ENCODE assay signal across 28 mouse cellular contexts in genomic region chr12:103601839-103602238, GRCm38 (mm10). TPM values are rescaled to one million over a fixed set of nuclear protein-coding genes. Genes with fewer than 3 reads are reported as not detected.
DNase-seq lines count a peak whose midpoint lies in the region; ATAC-seq and TF ChIP-seq lines count a peak whose summit lies in the region.
"Had no signal": no experiment of that assay in that cellular context is flagged by ENCODE, and none has a peak within 500 bp of the region (broad histone marks: within the 10 kb centered on the region; RNA-seq: fewer than 3 reads in every experiment).

No protein-coding gene starts in this region.

- WGBS in embryonic facial prominence, embryonic 13.5 days: 53% methylated on average over 3 of the region's 3 CpGs
- WGBS in embryonic facial prominence, embryonic 10.5 days: 65% methylated on average over 3 of the region's 3 CpGs
- WGBS in embryonic facial prominence, embryonic 15.5 days: 44% methylated on average over 3 of the region's 3 CpGs

- no peaks in the 10 kb centered on the region for H3K36me3 ChIP-seq in embryonic facial prominence, embryonic 13.5 days
- H3K36me3 ChIP-seq in embryonic facial prominence, embryonic 10.5 days (replicated peaks): no peaks in the 10 kb centered on the region
- H3K36me3 ChIP-seq in embryonic facial prominence, embryonic 15.5 days: no peaks in the 10 kb centered on the region
- no peaks in the 10 kb centered on the region for H3K36me3 ChIP-seq in myocyte (ENCODE audit: control insufficient read depth, insufficient read depth)
- H3K36me3 ChIP-seq: embryonic facial prominence, embryonic 12.5 days; forebrain, embryonic 15.5 days had no signal

- TF ChIP-seq POLR2A in embryonic fibroblast, embryonic 13.5 days (IDR thresholded peaks at IDR 0.05; ENCODE audit: low read depth, low read length): no peak
- TF ChIP-seq POLR2A in myocyte (IDR thresholded peaks at IDR 0.05; ENCODE audit: insufficient read length, low read depth): no peak

- DNase-seq in embryonic facial prominence, embryonic 10.5 days (ENCODE audit: low spot score): no peak
- no peak for DNase-seq in frontal cortex, postnatal 25 days (ENCODE audit: low spot score in 2 of 2)
- DNase-seq: adrenal gland, adult 2 months; adrenal gland, postnatal 10 days; adrenal gland, postnatal 25 days; cerebellum, adult 11 months; cerebellum, adult 18-20 months; cerebellum, adult 8-10 months; cerebellum, adult 9-11 months; cerebellum, postnatal 14 days; cerebellum, postnatal 36 days; embryo, embryonic 11 days; forebrain, postnatal 0 days had no signal

- no peak overlapping the region for H3ac ChIP-seq in myocyte (ENCODE audit: control insufficient read depth, insufficient read length)

- peaks cover 5% of the 10 kb centered on the region; the same call in 1 of the 2 replicates for H3K4me1 ChIP-seq in embryonic facial prominence, embryonic 13.5 days
- no peaks in the 10 kb centered on the region for H3K4me1 ChIP-seq in embryonic facial prominence, embryonic 10.5 days
- 0 out of 2 replicates have a peak, but pooled peaks cover 3% of the 10 kb centered on the region for H3K4me1 ChIP-seq in embryonic facial prominence, embryonic 15.5 days
- no peaks in the 10 kb centered on the region for H3K4me1 ChIP-seq in embryonic fibroblast, embryonic 13.5 days (ENCODE audit: control insufficient read depth, insufficient read depth, low read length)
- H3K4me1 ChIP-seq: embryonic facial prominence, embryonic 12.5 days; forebrain, embryonic 13.5 days; forebrain, embryonic 15.5 days had no signal

- no peak for TF ChIP-seq CTCF in embryonic fibroblast, embryonic 13.5 days (IDR thresholded peaks at IDR 0.05; ENCODE audit: borderline replicate concordance, insufficient read depth, low read length)

- no peaks in the 10 kb centered on the region for H3K9me3 ChIP-seq in embryonic facial prominence, embryonic 13.5 days
- no peaks in the 10 kb centered on the region for H3K9me3 ChIP-seq in embryonic facial prominence, embryonic 10.5 days
- no peaks in the 10 kb centered on the region for H3K9me3 ChIP-seq in embryonic facial prominence, embryonic 15.5 days (replicated peaks)
- H3K9me3 ChIP-seq: embryonic facial prominence, embryonic 12.5 days; forebrain, embryonic 13.5 days; forebrain, embryonic 15.5 days had no signal

- no peaks in the 10 kb centered on the region for H3K27me3 ChIP-seq in embryonic facial prominence, embryonic 13.5 days
- H3K27me3 ChIP-seq in embryonic facial prominence, embryonic 10.5 days (replicated peaks; ENCODE audit: low read depth, poor library complexity, severe bottlenecking): no peaks in the 10 kb centered on the region
- no peaks in the 10 kb centered on the region for H3K27me3 ChIP-seq in embryonic facial prominence, embryonic 15.5 days
- no peaks in the 10 kb centered on the region for H3K27me3 ChIP-seq in myocyte (ENCODE audit: control insufficient read depth, insufficient read depth, insufficient read length)
- H3K27me3 ChIP-seq: embryonic facial prominence, embryonic 12.5 days; forebrain, embryonic 13.5 days; forebrain, embryonic 15.5 days had no signal

- no peak overlapping the region for H3K4me2 ChIP-seq in embryonic facial prominence, embryonic 13.5 days
- no peak overlapping the region for H3K4me2 ChIP-seq in embryonic facial prominence, embryonic 15.5 days (replicated peaks)
- no peak overlapping the region for H3K4me2 ChIP-seq in myocyte (ENCODE audit: low read depth)
- H3K4me2 ChIP-seq: embryonic facial prominence, embryonic 12.5 days; forebrain, embryonic 13.5 days; forebrain, embryonic 15.5 days had no signal

- no peaks in the 10 kb centered on the region for H3K79me2 ChIP-seq in myocyte (ENCODE audit: control insufficient read depth, insufficient read depth)

- H3K9ac ChIP-seq in embryonic facial prominence, embryonic 13.5 days: no peak overlapping the region
- no peak overlapping the region for H3K9ac ChIP-seq in embryonic facial prominence, embryonic 15.5 days
- H3K9ac ChIP-seq: embryonic facial prominence, embryonic 12.5 days; forebrain, embryonic 13.5 days; forebrain, embryonic 15.5 days; forebrain, postnatal 0 days had no signal

- no peak overlapping the region for H3K4me3 ChIP-seq in embryonic facial prominence, embryonic 13.5 days
- H3K4me3 ChIP-seq in embryonic facial prominence, embryonic 10.5 days: no peak overlapping the region
- no peak overlapping the region for H3K4me3 ChIP-seq in embryonic facial prominence, embryonic 15.5 days (replicated peaks)
- H3K4me3 ChIP-seq in embryonic fibroblast, embryonic 13.5 days (ENCODE audit: insufficient read depth, low read length): no peak overlapping the region
- no peak overlapping the region for H3K4me3 ChIP-seq in myocyte
- H3K4me3 ChIP-seq: embryonic facial prominence, embryonic 12.5 days; forebrain, embryonic 13.5 days; forebrain, embryonic 15.5 days had no signal

- ATAC-seq in embryonic facial prominence, embryonic 13.5 days (ENCODE audit: insufficient number of reproducible peaks, insufficient read depth, low FRiP score, low TSS enrichment, low read depth): no peak
- ATAC-seq in embryonic facial prominence, embryonic 15.5 days (ENCODE audit: insufficient number of reproducible peaks, low FRiP score, low TSS enrichment, low read depth): no peak
- ATAC-seq in megakaryocyte, adult 5-6 weeks (ENCODE audit: poor library complexity, severe bottlenecking): no peak
- ATAC-seq: forebrain, embryonic 13.5 days; forebrain, embryonic 15.5 days; forebrain, postnatal 0 days had no signal

- H3K27ac ChIP-seq in embryonic facial prominence, embryonic 13.5 days: peak overlapping the region; percentile 63; the same call in 1 of the 2 replicates
- H3K27ac ChIP-seq in embryonic facial prominence, embryonic 10.5 days (replicated peaks): no peak overlapping the region
- peak overlapping the region; percentile 71 for H3K27ac ChIP-seq in embryonic facial prominence, embryonic 15.5 days (replicated peaks)
- peak overlapping the region; percentile 74 for H3K27ac ChIP-seq in embryonic fibroblast, embryonic 13.5 days (ENCODE audit: insufficient read depth, low read length)
- H3K27ac ChIP-seq: embryonic facial prominence, embryonic 12.5 days; forebrain, embryonic 13.5 days; forebrain, embryonic 15.5 days had no signal

TF ChIP-seq in myocyte, 11 proteins besides CTCF, POLR2A, EP300 and RAD21:
- peak; percentile 53; the same call in 1 of the 2 replicates for TF ChIP-seq CEBPB (IDR thresholded peaks at IDR 0.05; ENCODE audit: insufficient read depth, poor library complexity, severe bottlenecking)
- no peak for TF ChIP-seq TCF3 (IDR thresholded peaks at IDR 0.05; ENCODE audit: insufficient read length, low read depth)

RNA-seq across cellular contexts. Expression of gene Serpina10, which starts 29.4 kb away (rescaled TPM):
- 0.10 and 0.47 TPM in 2 replicates for polyA plus RNA-seq in embryonic facial prominence, embryonic 13.5 days (2015; fragmentation: Nextera tagmentation; extraction: Ambion mirVana)
- polyA plus RNA-seq in embryonic facial prominence, embryonic 10.5 days (2016; fragmentation: Nextera tagmentation; extraction: Ambion mirVana): not detected in 2 replicates
- 0.07 and 0.20 TPM in 2 replicates for polyA plus RNA-seq in embryonic facial prominence, embryonic 15.5 days (2015; fragmentation: Nextera tagmentation; extraction: Ambion mirVana)
- polyA plus RNA-seq in embryonic fibroblast, embryonic 13.5 days (2011; ENCODE audit: insufficient read length, low read depth, missing spikeins): not detected in 2 replicates
- polyA plus RNA-seq in myocyte (2012; fragmentation: generic; extraction: Trizol): not detected
- total RNA-seq in megakaryocyte, adult 5-6 weeks (2015): not detected in 2 replicates
- 0.08 TPM in 1 of 2 replicates, not detected in the other for total RNA-seq in megakaryocyte, adult 5-6 weeks (2017)
- total RNA-seq: common myeloid progenitor, adult 5-6 weeks; ES-E14; forebrain, postnatal 0 days had no signal
- polyA plus RNA-seq: adrenal gland, adult 2 months; brain, embryonic 14.5 days; C2C12; embryonic facial prominence, embryonic 12.5 days; forebrain, embryonic 11.5 days; forebrain, embryonic 13.5 days had no signal

RNA-seq across cellular contexts. Expression of gene Serpina6, which starts 55.2 kb away (rescaled TPM):
- polyA plus RNA-seq in embryonic facial prominence, embryonic 13.5 days (2015; fragmentation: Nextera tagmentation; extraction: Ambion mirVana): 13.0 TPM in 1 of 2 replicates, not detected in the other
- not detected in 2 replicates for polyA plus RNA-seq in embryonic facial prominence, embryonic 10.5 days (2016; fragmentation: Nextera tagmentation; extraction: Ambion mirVana)
- 0.23 TPM in 1 of 2 replicates, not detected in the other for polyA plus RNA-seq in embryonic facial prominence, embryonic 15.5 days (2015; fragmentation: Nextera tagmentation; extraction: Ambion mirVana)
- 0.54 TPM in 1 of 2 replicates, not detected in the other for polyA plus RNA-seq in embryonic fibroblast, embryonic 13.5 days (2011; ENCODE audit: insufficient read length, low read depth, missing spikeins)
- 0.20 TPM for polyA plus RNA-seq in myocyte (2012; fragmentation: generic; extraction: Trizol)
- total RNA-seq in megakaryocyte, adult 5-6 weeks (2015): not detected in 2 replicates
- total RNA-seq in megakaryocyte, adult 5-6 weeks (2017): not detected in 2 replicates
- total RNA-seq: common myeloid progenitor, adult 5-6 weeks; ES-E14; forebrain, postnatal 0 days; MEL had no signal
- polyA plus RNA-seq: forebrain, embryonic 11.5 days; forebrain, embryonic 13.5 days; forebrain, embryonic 15.5 days; forebrain, postnatal 0 days; frontal cortex, adult 2 months had no signal
